9 mouse cellular contexts compared by ENCODE assay signal in genomic region chr17:69383201-69383940, GRCm38 (mm10). TPM values are rescaled to one million over a fixed set of nuclear protein-coding genes. Genes with fewer than 3 reads are reported as not detected.
DNase-seq lines count a peak whose midpoint lies in the region; ATAC-seq and TF ChIP-seq lines count a peak whose summit lies in the region.
"Had no signal": no experiment of that assay in that cellular context is flagged by ENCODE, and none has a peak within 500 bp of the region (broad histone marks: within the 10 kb centered on the region; RNA-seq: fewer than 3 reads in every experiment).

No protein-coding gene starts in this region.

- peak overlapping the region; percentile 72 for H3K4me2 ChIP-seq in hindbrain, embryonic 11.5 days (replicated peaks; ENCODE audit: low read depth, low read length)
- peak overlapping the region; percentile 73 for H3K4me2 ChIP-seq in lung, embryonic 16.5 days (ENCODE audit: low read depth, low read length)

- DNase-seq in Muller cell, postnatal 12 days (ENCODE audit: inconsistent ontology term), result peak; percentile 83
- peak; percentile 76 for DNase-seq in cerebellum, adult 9-10 months
- peak; percentile 82 for DNase-seq in hindbrain, embryonic 11.5 days (ENCODE audit: low spot score)
- peak; percentile 78 to 83 for DNase-seq in layer of hippocampus, postnatal 10 days (ENCODE audit: low spot score in 2 of 2)
- peak; percentile 67 for DNase-seq in ovary, postnatal 10 days (ENCODE audit: low spot score)
- DNase-seq in thymus, adult 2 months, result peak; percentile 82

- peak overlapping the region; percentile 94 for H3K9ac ChIP-seq in hindbrain, embryonic 11.5 days (ENCODE audit: low read depth, low read length)
- H3K9ac ChIP-seq in lung, embryonic 16.5 days (ENCODE audit: low read length), result peak overlapping the region; percentile 83

- peak overlapping the region; percentile 83 for H3K4me3 ChIP-seq in hindbrain, embryonic 11.5 days (ENCODE audit: low read depth, low read length)
- H3K4me3 ChIP-seq in lung, embryonic 16.5 days (ENCODE audit: low read length), result peak overlapping the region; percentile 90
- peak overlapping the region; percentile 66 for H3K4me3 ChIP-seq in thymus, adult 2 months (ENCODE audit: control insufficient read depth, insufficient read depth, low read length)

- H3K4me1 ChIP-seq in hindbrain, embryonic 11.5 days (replicated peaks; ENCODE audit: control insufficient read depth, insufficient read depth, low read length), result no peaks in the 10 kb centered on the region
- peaks cover 9% of the 10 kb centered on the region; the same call in 1 of the 2 replicates for H3K4me1 ChIP-seq in lung, embryonic 16.5 days (replicated peaks; ENCODE audit: control insufficient read depth, insufficient read depth, low read length)
- peaks cover 7% of the 10 kb centered on the region for H3K4me1 ChIP-seq in thymus, adult 2 months (replicated peaks; ENCODE audit: control insufficient read depth, insufficient read depth, low read length)

- TF ChIP-seq POLR2A in thymus, adult 2 months (IDR thresholded peaks at IDR 0.05; ENCODE audit: control insufficient read depth, extremely low read depth, insufficient read depth, low read length, poor library complexity), result 0 out of 2 replicates have a peak, but pooled peaks have one; percentile 16

- WGBS in hindbrain, embryonic 11.5 days, result under 1% methylated on average over 71 of the region's 128 CpGs
- WGBS in lung, embryonic 16.5 days, result under 1% methylated on average over 55 of the region's 128 CpGs
- 5% methylated on average over 126 of the region's 128 CpGs for WGBS in thymus, adult 2 months

- no peaks in the 10 kb centered on the region for H3K27me3 ChIP-seq in hindbrain, embryonic 11.5 days (ENCODE audit: control insufficient read depth, insufficient read depth, low read length)
- no peaks in the 10 kb centered on the region for H3K27me3 ChIP-seq in lung, embryonic 16.5 days (ENCODE audit: control insufficient read depth, insufficient read depth, low read depth, low read length)
- no peaks in the 10 kb centered on the region for H3K27me3 ChIP-seq in thymus, adult 2 months (ENCODE audit: control insufficient read depth, insufficient read depth, low read length)

- H3K27ac ChIP-seq in hindbrain, embryonic 11.5 days (ENCODE audit: low read depth, low read length), result peak overlapping the region; percentile 99
- H3K27ac ChIP-seq in lung, embryonic 16.5 days (ENCODE audit: low read length), result peak overlapping the region; percentile 97
- peak overlapping the region; percentile 79 for H3K27ac ChIP-seq in thymus, adult 2 months (ENCODE audit: control insufficient read depth, insufficient read depth, low read length)

- TF ChIP-seq CTCF in thymus, adult 2 months (IDR thresholded peaks at IDR 0.05; ENCODE audit: borderline replicate concordance, control insufficient read depth, extremely low read depth, insufficient read depth, low read length, poor library complexity), result no peak

- H3K36me3 ChIP-seq in hindbrain, embryonic 11.5 days (ENCODE audit: control insufficient read depth, insufficient read depth, low read length), result no peaks in the 10 kb centered on the region
- peaks cover 17% of the 10 kb centered on the region for H3K36me3 ChIP-seq in lung, embryonic 16.5 days (ENCODE audit: control insufficient read depth, insufficient read depth, low read length)
- H3K36me3 ChIP-seq in thymus, adult 2 months (ENCODE audit: control insufficient read depth, insufficient read depth, low read length), result peaks cover 11% of the 10 kb centered on the region; the same call in 1 of the 2 replicates

- no peaks in the 10 kb centered on the region for H3K9me3 ChIP-seq in hindbrain, embryonic 11.5 days (ENCODE audit: control insufficient read depth, low read length)
- H3K9me3 ChIP-seq in lung, embryonic 16.5 days (ENCODE audit: control insufficient read depth, low read length), result no peaks in the 10 kb centered on the region

- ATAC-seq in frontal cortex, adult (ENCODE audit: low TSS enrichment), result peak; percentile 53
- ATAC-seq in hindbrain, embryonic 11.5 days (ENCODE audit: low FRiP score), result peak; percentile 75
- ATAC-seq in lung, embryonic 16.5 days (ENCODE audit: low read depth), result peak; percentile 69

RNA-seq across cellular contexts. Expression of gene Zbtb14, which starts 0.5 kb away (rescaled TPM):
- polyA plus RNA-seq in hindbrain, embryonic 11.5 days (2014; fragmentation: Nextera tagmentation; extraction: Ambion mirVana), result 26.0 and 33.5 TPM in 2 replicates
- total RNA-seq in layer of hippocampus, postnatal 10 days (2021), result 10 to 100 TPM; 22.6 to 23.8 TPM
- 23.2 and 23.8 TPM in 2 replicates for polyA plus RNA-seq in lung, embryonic 16.5 days (2015; fragmentation: Nextera tagmentation; extraction: Ambion mirVana)
- 7.4 and 9.2 TPM in 2 replicates for polyA plus RNA-seq in thymus, adult 2 months (2012; rRNA removed)

RNA-seq across cellular contexts. Expression of gene Akain1, which starts 55.8 kb away (rescaled TPM):
- polyA plus RNA-seq in hindbrain, embryonic 11.5 days (2014; fragmentation: Nextera tagmentation; extraction: Ambion mirVana), result not detected in 2 replicates
- total RNA-seq in layer of hippocampus, postnatal 10 days (2021), result 1 to 10 TPM; 4.1 to 4.4 TPM
- polyA plus RNA-seq in lung, embryonic 16.5 days (2015; fragmentation: Nextera tagmentation; extraction: Ambion mirVana), result not detected in 2 replicates
- 0.08 TPM in 1 of 2 replicates, not detected in the other for polyA plus RNA-seq in thymus, adult 2 months (2012; rRNA removed)
- polyA plus RNA-seq: large intestine, adult 2 months had no signal

Comparison
In these comparisons a context has a peak if more than half of its experiments do, and no peak if none do; other contexts are left out.
1. Peak in every context shown above with its lines: DNase-seq, ATAC-seq, H3K4me3 ChIP-seq and H3K27ac ChIP-seq.